Mouse (Mus musculus) adrenal gland, postnatal 36 days (tissue): ENCODE data around the gene Gng12. TPM values are rescaled to one million over a fixed set of nuclear protein-coding genes. Genes with fewer than 3 reads are reported as not detected.

Experiments used
- DNase-seq, 2 experiments: peaks; one replicate each; pipeline ENCODE4 v3.0.0; 2021; ENCODE audit warnings: mixed read lengths in 1 of 2
- total RNA-seq, 2 experiments: library from RNA; stranded (reverse); gene quantifications; 2 replicates each; pipeline ENCODE4 v1.2.3; 2021

Gng12 gene
- total RNA-seq, 2 experiments from 2014 or later = 69.8 to 94.6 TPM

DNA sequence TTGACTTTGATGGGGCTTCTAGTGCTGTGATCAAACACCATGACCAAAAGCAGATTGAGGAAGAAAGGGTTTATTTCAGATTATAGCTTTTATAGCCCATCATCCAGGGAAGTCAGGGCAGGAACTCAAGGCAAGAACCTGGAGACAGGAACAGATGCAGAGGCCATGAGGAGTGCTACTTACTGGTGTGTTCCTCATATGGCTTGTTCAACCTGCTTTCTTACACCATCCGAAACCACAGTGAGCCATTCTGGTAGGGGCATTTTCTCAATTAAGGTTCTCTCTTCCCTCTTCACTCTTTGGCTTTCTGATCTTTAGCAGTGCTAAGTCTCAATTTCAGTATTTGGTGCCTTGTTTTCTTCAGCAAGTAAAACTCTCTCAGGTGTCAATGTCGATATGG is 19.4 kb downstream of the Gng12 start:
- DNase-seq = no peak

- no peak for DNase-seq
These were observed 20.8 kb downstream of the Gng12 start for GRCm38 (mm10) chr6:66917032-66917431.

GRCm38 (mm10) chr6:66920786-66921185 is 24.6 kb downstream of the Gng12 start:
- no peak for DNase-seq

GRCm38 (mm10) chr6:66921755-66922154 is 25.6 kb downstream of the Gng12 start:
- no peak for DNase-seq

- no peak for DNase-seq
These were observed 26.3 kb downstream of the Gng12 start for GRCm38 (mm10) chr6:66922501-66922900.

- DNase-seq = no peak
These were observed 27.7 kb downstream of the Gng12 start for GRCm38 (mm10) chr6:66923851-66924250.

GRCm38 (mm10) chr6:66924315-66924965 is 28.2 kb downstream of the Gng12 start:
- no peak for DNase-seq

DNA sequence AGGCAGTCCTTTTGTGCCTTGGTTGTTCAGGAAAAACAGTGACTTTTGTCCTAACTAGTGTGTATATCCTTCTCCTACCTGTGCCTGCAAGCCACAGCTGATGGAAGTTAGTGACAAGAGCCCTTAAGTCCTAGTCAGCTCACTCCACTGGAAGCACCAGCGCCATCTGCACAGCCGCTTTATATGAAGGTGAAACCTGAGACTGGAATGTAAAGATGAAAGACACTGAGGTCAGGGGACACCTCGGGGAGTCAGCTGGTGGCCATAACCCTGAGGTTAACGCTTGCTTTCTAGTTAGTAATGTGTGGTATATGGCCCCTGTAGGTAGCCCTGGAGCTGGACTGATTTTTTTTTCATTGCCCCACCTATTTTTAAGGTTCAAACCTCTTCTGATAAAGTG is 30.1 kb downstream of the Gng12 start:
- no peak for DNase-seq

GRCm38 (mm10) chr6:66928972-66929645 is 32.9 kb downstream of the Gng12 start:
- DNase-seq = no peak

- DNase-seq = no peak
These were observed 33.5 kb downstream of the Gng12 start for GRCm38 (mm10) chr6:66929694-66930093.

- peak in 1 of 2 experiments; percentile 12 for DNase-seq
These were observed 36.1 kb downstream of the Gng12 start for GRCm38 (mm10) chr6:66932206-66932819.

GRCm38 (mm10) chr6:66940656-66941235 is 44.5 kb downstream of the Gng12 start:
- DNase-seq = no peak

GRCm38 (mm10) chr6:66941792-66942191 is 45.6 kb downstream of the Gng12 start:
- no peak for DNase-seq

DNA sequence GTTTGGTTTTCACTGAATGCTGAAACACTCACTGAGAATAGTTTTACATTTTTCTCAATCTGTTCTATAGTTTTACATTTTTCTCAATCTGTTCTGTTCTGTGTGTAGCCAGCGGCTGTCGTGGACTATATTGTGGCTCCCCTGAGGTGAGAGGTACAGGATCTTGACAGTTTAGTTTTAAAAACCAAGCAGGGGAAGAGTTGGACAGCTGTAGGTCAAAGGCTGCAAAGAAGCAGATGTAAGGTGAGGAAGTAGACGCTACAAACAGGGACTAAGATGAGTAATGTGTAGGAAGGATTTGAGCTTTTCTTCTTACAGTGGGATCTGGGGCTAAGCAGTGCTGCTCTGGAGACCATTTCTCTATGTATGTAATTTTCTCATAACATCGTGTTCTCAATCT is 46.6 kb downstream of the Gng12 start:
- DNase-seq = no peak

- no peak for DNase-seq
These were observed 47.4 kb downstream of the Gng12 start for GRCm38 (mm10) chr6:66943367-66944189.

GRCm38 (mm10) chr6:66944190-66945003 is 48.2 kb downstream of the Gng12 start:
- no peak for DNase-seq

- no peak for DNase-seq
These were observed 48.8 kb downstream of the Gng12 start for GRCm38 (mm10) chr6:66945004-66945356.

GRCm38 (mm10) chr6:66948111-66948510 is 51.9 kb downstream of the Gng12 start:
- DNase-seq = no peak

DNA sequence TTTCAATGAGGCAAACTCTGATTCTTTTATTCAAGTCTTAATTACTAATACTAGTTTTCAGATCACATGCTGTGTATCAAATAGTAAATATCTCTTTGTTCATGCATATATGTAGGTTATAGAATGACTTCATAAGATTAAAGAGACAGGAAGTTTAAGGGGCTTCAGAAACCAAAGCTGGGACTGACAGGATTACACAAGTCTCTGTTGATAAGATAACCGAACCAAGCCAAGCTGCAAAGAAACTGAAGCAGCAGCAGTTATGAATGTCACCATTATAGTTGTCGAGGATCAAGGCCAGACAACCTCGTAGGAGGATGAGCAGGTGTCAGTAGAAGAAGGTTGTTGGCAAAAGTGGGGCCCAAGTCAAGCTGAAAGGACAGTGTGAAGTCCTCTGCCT is 52.7 kb downstream of the Gng12 start:
- no peak for DNase-seq

- no peak for DNase-seq
These were observed 55.7 kb downstream of the Gng12 start for GRCm38 (mm10) chr6:66951726-66952418.
